Mouse (Mus musculus) ES-E14 (cell line): ENCODE data around the gene Inpp5k. TPM values are rescaled to one million over a fixed set of nuclear protein-coding genes. Genes with fewer than 3 reads are reported as not detected.

ENCODE experiments used
- DNase-seq: peaks from one replicate; pipeline ENCODE4 v3.0.0-alpha.2; 2013; ENCODE audit warnings: low read depth, low spot score
- H3K27ac ChIP-seq: 2 replicates; pipeline ENCODE4 v1.5.1; 2012; ENCODE audit warnings: low read depth, mild to moderate bottlenecking, low read length, moderate library complexity, mixed read lengths; ENCODE audit not compliant: poor library complexity, insufficient read depth, severe bottlenecking
- H3K36me3 ChIP-seq: 2 replicates; pipeline ENCODE4 v1.6.1; 2012; ENCODE audit warnings: mild to moderate bottlenecking, low read length, moderate library complexity, mixed read lengths; ENCODE audit not compliant: control insufficient read depth, poor library complexity, insufficient read depth, severe bottlenecking
- H3K4me1 ChIP-seq, 2 experiments: fragments of 150-350 bp in 1 of 2; sonication (generic) in 1 of 2; 2 replicates each; pipeline ENCODE4 v1.6.1; 2012; ENCODE audit warnings: low read length in 2 of 2, mild to moderate bottlenecking in 1 of 2, mixed read lengths in 1 of 2; ENCODE audit not compliant: control insufficient read depth in 2 of 2, insufficient read depth in 2 of 2, poor library complexity in 1 of 2
- H3K4me3 ChIP-seq, 2 experiments: fragments of 150-350 bp in 1 of 2; sonication (generic) in 1 of 2; 2 replicates each; pipeline ENCODE4 v1.5.1; 2012; ENCODE audit warnings: low read length in 2 of 2, low read depth in 1 of 2, mild to moderate bottlenecking in 1 of 2, mixed read lengths in 1 of 2; ENCODE audit not compliant: insufficient read depth in 1 of 2, poor library complexity in 1 of 2, severe bottlenecking in 1 of 2
- H3K9ac ChIP-seq: 2 replicates; pipeline ENCODE4 v1.6.1; 2012; ENCODE audit warnings: low read depth, mild to moderate bottlenecking, low read length, mixed read lengths; ENCODE audit not compliant: poor library complexity, insufficient read depth, severe bottlenecking
- H3K9me3 ChIP-seq: fragments of 150-350 bp; sonication (generic); 2 replicates; pipeline ENCODE4 v1.6.1; 2012; ENCODE audit warnings: low read depth, mild to moderate bottlenecking, low read length; ENCODE audit not compliant: control insufficient read depth, insufficient read depth
- CHD2 ChIP-seq: IDR thresholded peaks from 2 replicates; pipeline ENCODE4 v1.6.1; 2014; ENCODE audit warnings: mild to moderate bottlenecking, low read depth, low read length, inconsistent platforms
- HCFC1 ChIP-seq: IDR thresholded peaks from 2 replicates; pipeline ENCODE4 v1.6.1; 2012; ENCODE audit warnings: low read length, inconsistent platforms, borderline replicate concordance; ENCODE audit not compliant: insufficient read depth
- MAFK ChIP-seq: IDR thresholded peaks from 2 replicates; pipeline ENCODE4 v1.6.1; 2014; ENCODE audit warnings: mild to moderate bottlenecking, low read depth, low read length, inconsistent platforms; ENCODE audit not compliant: insufficient read depth
- ZC3H11A ChIP-seq: IDR thresholded peaks from 2 replicates; pipeline ENCODE4 v1.6.1; 2012; ENCODE audit warnings: low read depth, mild to moderate bottlenecking, inconsistent platforms, low read length, borderline replicate concordance
- ZNF384 ChIP-seq: IDR thresholded peaks from 2 replicates; pipeline ENCODE4 v1.6.1; 2012; ENCODE audit warnings: low read depth, low read length, inconsistent platforms
- in situ Hi-C, 2 experiments: fragments of 600-800 bp; cut with MboI; formaldehyde crosslinking; loops; one replicate each; pipeline ENCODE4 v1.15.1; 2025; ENCODE audit warnings: low sequenced_read_pairs in 2 of 2, inconsistent platforms in 1 of 2; ENCODE audit not compliant: unreplicated experiment in 2 of 2
- total RNA-seq: library from RNA; depleted of rRNA; stranded (reverse); fragments of 300-350 nt; gene quantifications from 2 replicates; pipeline ENCODE4 v1.2.3, GENCODE M21; 2012

Gene Inpp5k
- total RNA-seq, 1 experiment: 12.2 TPM

GRCm38 (mm10) chr11:75656621-75657590 lies 26.1 kb downstream of the Inpp5k start:
- H3K27ac ChIP-seq: no peak overlapping the region
- H3K9me3 ChIP-seq: no peaks in the 10 kb centered on the region
- H3K9ac ChIP-seq: peak overlapping the region; percentile 82; the same call in 1 of the 2 replicates
- peaks cover 8 to 20% of the 10 kb centered on the region in 2 experiments; a peak in 3 of 4 replicates for H3K4me1 ChIP-seq
- peaks cover 43% of the 10 kb centered on the region for H3K36me3 ChIP-seq
- DNase-seq: no peak
- in situ Hi-C loops: no loop called here
- no peak for TF ChIP-seq ZNF384
- no peak for TF ChIP-seq MAFK
- TF ChIP-seq CHD2: no peak
- no peak for TF ChIP-seq HCFC1
- TF ChIP-seq ZC3H11A: no peak
- H3K4me3 ChIP-seq: peak overlapping the region; percentile 82 to 85; a peak in 3 of 4 replicates

- no peak overlapping the region for H3K9ac ChIP-seq
Measured at GRCm38 (mm10) chr11:75657841-75658240, 27.1 kb downstream of the Inpp5k start.

GRCm38 (mm10) chr11:75658311-75658710 lies 27.5 kb downstream of the Inpp5k start:
- Histone ChIP-seq H3K4me3 (no peak overlapping the region), H3K4me1 (peaks cover 8 to 18% of the 10 kb centered on the region in 2 experiments; a peak in 3 of 4 replicates), H3K9me3 (no peaks in the 10 kb centered on the region), H3K9ac (no peak overlapping the region), H3K36me3 (peaks cover 52% of the 10 kb centered on the region), H3K27ac (no peak overlapping the region)
- no peak for DNase-seq
- no peak for TF ChIP-seq MAFK
- TF ChIP-seq ZNF384: no peak
- TF ChIP-seq HCFC1: no peak
- no peak for TF ChIP-seq ZC3H11A
- TF ChIP-seq CHD2: no peak
- in situ Hi-C loops: no loop called here

More at GRCm38 (mm10) chr11:75657841-75658240, 27.1 kb downstream of the Inpp5k start:
- in situ Hi-C loops: no loop called here
- Histone ChIP-seq H3K4me1 (peaks cover 8 to 20% of the 10 kb centered on the region in 2 experiments; a peak in 3 of 4 replicates), H3K36me3 (peaks cover 51% of the 10 kb centered on the region), H3K4me3 (no peak overlapping the region), H3K27ac (no peak overlapping the region), H3K9me3 (no peaks in the 10 kb centered on the region)
- no peak for TF ChIP-seq ZC3H11A
- no peak for TF ChIP-seq ZNF384
- no peak for TF ChIP-seq CHD2
- TF ChIP-seq MAFK: no peak
- no peak for TF ChIP-seq HCFC1
- DNase-seq: no peak

- Histone ChIP-seq H3K36me3 (peaks cover 52% of the 10 kb centered on the region), H3K9ac (no peak overlapping the region), H3K27ac (no peak overlapping the region), H3K4me1 (peaks cover 8 to 15% of the 10 kb centered on the region in 2 experiments; a peak in 3 of 4 replicates), H3K9me3 (no peaks in the 10 kb centered on the region), H3K4me3 (no peak overlapping the region)
- no peak for TF ChIP-seq ZC3H11A
- TF ChIP-seq CHD2: no peak
- TF ChIP-seq ZNF384: no peak
- TF ChIP-seq MAFK: no peak
- TF ChIP-seq HCFC1: no peak
- DNase-seq: no peak
- in situ Hi-C loops: no loop called here
Measured at GRCm38 (mm10) chr11:75658996-75659750, 28.4 kb downstream of the Inpp5k start.
